Mouse (Mus musculus): Measurements from ENCODE around the gene Sdc4. TPM values are rescaled to one million over a fixed set of nuclear protein-coding genes. Genes with fewer than 3 reads are reported as not detected.

Sdc4 gene
- 10 to 100 TPM in 1 of 2 experiments, 1 to 10 TPM in 1; 2.1 to 10.2 TPM for polyA plus RNA-seq (2017; shearing (Covaris generic))

GRCm38 (mm10) chr2:164443460-164444000 lies at the start of gene Sdc4:
Gene Sdc4 (minus strand): TSS chr2:164443887.

GRCm38 (mm10) chr2:164485681-164486257 lies 42.1 kb upstream of the Sdc4 start, which contains the start of gene Dbndd2:
Gene Dbndd2 (plus strand): TSS chr2:164486106.

GRCm38 (mm10) chr2:164473624-164474023 lies 29.9 kb upstream of the Sdc4 start, which contains the start of gene Trp53tg5:
Gene Trp53tg5 (minus strand): TSS chr2:164473724.

GRCm38 (mm10) chr2:164460745-164461551 lies 17.3 kb upstream of the Sdc4 start, which contains the start of gene Gm20458:
Gene Gm20458 (plus strand): TSS chr2:164460967.

GRCm38 (mm10) chr2:164456864-164457300 lies 13.2 kb upstream of the Sdc4 start, which contains the start of gene Sys1:
Gene Sys1 (plus strand): TSS chr2:164456964.

GRCm38 (mm10) chr2:164405060-164405459 lies 38.6 kb downstream of the Sdc4 start, which contains the start of gene Matn4:
Gene Matn4 (minus strand): TSS chr2:164405160.

GRCm38 (mm10) chr2:164402906-164403305 lies 40.8 kb downstream of the Sdc4 start, which contains the start of gene Rbpjl:
Gene Rbpjl (plus strand): TSS chr2:164403141.

GRCm38 (mm10) chr2:164389020-164389419 lies 54.7 kb downstream of the Sdc4 start, which contains the start of gene Slpi:
Gene Slpi (minus strand): TSS chr2:164389095.

Other genes starting within 250 kb of the Sdc4 start
- not detected for gene Wfdc15a, start 243.8 kb downstream of the Sdc4 start, polyA plus RNA-seq (2017; shearing (Covaris generic))
- gene Wfdc15b, start 222.2 kb downstream of the Sdc4 start, polyA plus RNA-seq (2017; shearing (Covaris generic)), result not detected
- not detected for gene Svs2, start 205.4 kb downstream of the Sdc4 start, polyA plus RNA-seq (2017; shearing (Covaris generic))
- not detected for gene Svs3b, start 187.2 kb downstream of the Sdc4 start, polyA plus RNA-seq (2017; shearing (Covaris generic))
- gene Svs4, start 165.4 kb downstream of the Sdc4 start, polyA plus RNA-seq (2017; shearing (Covaris generic)), result not detected
- gene Svs3a, start 154.6 kb downstream of the Sdc4 start, polyA plus RNA-seq (2017; shearing (Covaris generic)), result not detected
- not detected for gene Svs6, start 127.1 kb downstream of the Sdc4 start, polyA plus RNA-seq (2017; shearing (Covaris generic))
- gene Svs5, start 111.1 kb downstream of the Sdc4 start, polyA plus RNA-seq (2017; shearing (Covaris generic)), result not detected
- 10 to 100 TPM in 1 of 2 experiments, 1 to 10 TPM in 1; 8.3 to 12.3 TPM for gene Slpi, start 54.8 kb downstream of the Sdc4 start, polyA plus RNA-seq (2017; shearing (Covaris generic))
- gene Rbpjl, start 40.7 kb downstream of the Sdc4 start, polyA plus RNA-seq (2017; shearing (Covaris generic)), result not detected
- gene Matn4, start 38.7 kb downstream of the Sdc4 start, polyA plus RNA-seq (2017; shearing (Covaris generic)), result not detected
- gene Sys1, start 13.1 kb upstream of the Sdc4 start, polyA plus RNA-seq (2017; shearing (Covaris generic)), result 100 to 1,000 TPM; 109 to 126 TPM
- gene Gm20458, start 17.1 kb upstream of the Sdc4 start, polyA plus RNA-seq (2017; shearing (Covaris generic)), result 10 to 100 TPM; 11.8 to 17.1 TPM
- under 1 TPM in 1 of 2 experiments, not detected in 1; 0.24 TPM for gene Trp53tg5, start 29.8 kb upstream of the Sdc4 start, polyA plus RNA-seq (2017; shearing (Covaris generic))
- 1 to 10 TPM; 3.5 to 4.9 TPM for gene Dbndd2, start 42.2 kb upstream of the Sdc4 start, polyA plus RNA-seq (2017; shearing (Covaris generic))
- gene Pigt, start 53.6 kb upstream of the Sdc4 start, polyA plus RNA-seq (2017; shearing (Covaris generic)), result 10 to 100 TPM; 32.7 to 39.1 TPM
- 1 to 10 TPM in 1 of 2 experiments, under 1 TPM in 1; 0.43 to 1.1 TPM for gene Wfdc2, start 118.5 kb upstream of the Sdc4 start, polyA plus RNA-seq (2017; shearing (Covaris generic))
- not detected for gene Spint3, start 129.6 kb upstream of the Sdc4 start, polyA plus RNA-seq (2017; shearing (Covaris generic))
- gene Wfdc6a, start 141.6 kb upstream of the Sdc4 start, polyA plus RNA-seq (2017; shearing (Covaris generic)), result not detected
- not detected for gene Eppin, start 149.7 kb upstream of the Sdc4 start, polyA plus RNA-seq (2017; shearing (Covaris generic))
- gene Wfdc6b, start 169.6 kb upstream of the Sdc4 start, polyA plus RNA-seq (2017; shearing (Covaris generic)), result under 1 TPM in 1 of 2 experiments, not detected in 1; 0.28 TPM
- under 1 TPM in 1 of 2 experiments, not detected in 1; 0.12 TPM for gene Wfdc8, start 169.7 kb upstream of the Sdc4 start, polyA plus RNA-seq (2017; shearing (Covaris generic))
- not detected for gene Wfdc16, start 194.9 kb upstream of the Sdc4 start, polyA plus RNA-seq (2017; shearing (Covaris generic))
- not detected for gene Wfdc10, start 212.2 kb upstream of the Sdc4 start, polyA plus RNA-seq (2017; shearing (Covaris generic))
- not detected for gene Wfdc9, start 212.7 kb upstream of the Sdc4 start, polyA plus RNA-seq (2017; shearing (Covaris generic))
- not detected for gene Wfdc11, start 230.2 kb upstream of the Sdc4 start, polyA plus RNA-seq (2017; shearing (Covaris generic))
- gene Wfdc13, start 241.2 kb upstream of the Sdc4 start, polyA plus RNA-seq (2017; shearing (Covaris generic)), result not detected

All from activated CD4-positive, CD25-positive, alpha-beta regulatory T cell (primary cell).